Mouse (Mus musculus) layer of hippocampus, postnatal 36 days (tissue): ENCODE data around the gene Slc5a11. TPM values are rescaled to one million over a fixed set of nuclear protein-coding genes. Genes with fewer than 3 reads are reported as not detected.

Source experiments
- DNase-seq, 2 experiments: peaks; one replicate each; pipeline ENCODE4 v3.0.0; 2022
- total RNA-seq, 2 experiments: library from RNA; stranded (reverse); gene quantifications; 2 replicates each; pipeline ENCODE4 v1.2.3; 2021

Gene Slc5a11
- total RNA-seq, 2 experiments from 2014 or later, result 1.3 to 2.0 TPM

DNA sequence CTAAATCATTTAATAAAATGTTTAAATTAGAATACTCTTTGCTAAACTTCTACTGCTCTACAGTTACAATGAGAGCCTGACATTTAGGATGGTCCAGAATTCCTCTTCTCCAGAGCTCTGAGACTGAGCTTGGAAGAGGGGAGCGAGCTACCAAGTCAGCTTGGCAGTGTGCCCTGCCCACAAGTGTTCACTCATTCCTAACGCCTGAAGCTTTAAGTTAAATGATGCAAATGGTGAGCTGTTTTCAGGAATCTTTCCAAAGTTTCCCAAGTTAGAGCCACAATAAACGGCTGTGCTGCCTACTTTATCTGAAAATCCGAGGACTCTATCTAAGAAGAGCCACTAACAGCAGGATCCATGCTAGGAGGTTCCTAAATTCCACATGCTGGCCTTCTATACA, 69.2 kb downstream of the Slc5a11 start:
- no peak for DNase-seq

DNA sequence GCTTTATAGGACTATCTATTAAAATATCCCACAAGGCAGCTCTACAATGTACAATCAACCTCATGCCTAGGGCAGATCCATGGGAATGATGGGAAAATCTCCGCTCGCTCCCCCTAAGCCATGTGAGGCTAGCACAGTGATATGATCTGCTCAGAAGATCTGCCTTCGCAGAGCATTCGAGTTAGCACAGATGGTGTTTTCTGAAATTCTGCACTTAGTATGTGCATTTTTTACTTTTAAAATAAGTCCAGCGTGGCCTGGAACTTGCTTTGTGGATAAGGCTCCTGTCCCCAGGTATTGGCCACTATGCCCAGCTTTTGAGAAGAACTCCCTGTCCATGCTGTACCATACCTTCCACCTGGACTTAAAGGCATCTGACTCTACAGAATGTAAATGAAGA, 71.3 kb downstream of the Slc5a11 start:
- no peak for DNase-seq

DNA sequence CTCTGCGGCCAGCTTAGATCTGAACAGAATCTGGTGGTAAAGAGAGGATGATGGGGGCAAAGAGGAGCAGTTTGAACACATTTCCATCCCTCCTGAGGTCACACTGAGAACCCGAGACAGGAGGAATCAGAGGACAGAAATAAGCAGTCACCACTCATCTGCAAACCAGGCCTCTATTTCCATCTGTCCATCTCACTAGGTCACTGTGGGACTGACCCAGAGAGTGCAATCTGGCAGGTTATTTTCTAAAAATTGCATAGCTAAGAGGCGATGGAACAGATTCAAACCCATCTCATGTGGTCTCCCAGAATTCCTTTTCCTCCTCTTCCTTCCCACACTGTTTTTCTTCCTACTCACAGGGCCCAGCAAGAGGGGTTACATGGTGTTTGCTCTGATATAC, 73.3 kb downstream of the Slc5a11 start:
- no peak for DNase-seq

DNA sequence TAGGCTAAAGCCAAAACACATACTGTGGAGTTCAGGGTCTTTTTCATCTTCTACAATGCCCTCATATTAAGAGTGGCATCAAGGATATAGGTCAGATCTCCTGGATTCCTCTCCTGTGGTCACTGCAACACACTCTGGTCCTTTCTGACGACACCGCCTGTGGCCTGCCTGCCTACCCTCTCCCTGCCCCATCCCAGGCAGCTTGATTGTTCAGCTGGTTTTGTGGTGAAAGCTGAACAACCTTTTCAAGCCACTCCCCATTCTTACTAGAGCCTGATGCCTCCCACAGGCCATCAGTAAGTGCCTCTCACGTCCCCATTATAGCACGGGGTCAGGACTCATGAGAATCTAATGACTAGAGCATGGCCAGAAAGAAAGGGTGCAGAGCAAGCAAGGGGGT, 74.6 kb downstream of the Slc5a11 start:
- no peak for DNase-seq

DNA sequence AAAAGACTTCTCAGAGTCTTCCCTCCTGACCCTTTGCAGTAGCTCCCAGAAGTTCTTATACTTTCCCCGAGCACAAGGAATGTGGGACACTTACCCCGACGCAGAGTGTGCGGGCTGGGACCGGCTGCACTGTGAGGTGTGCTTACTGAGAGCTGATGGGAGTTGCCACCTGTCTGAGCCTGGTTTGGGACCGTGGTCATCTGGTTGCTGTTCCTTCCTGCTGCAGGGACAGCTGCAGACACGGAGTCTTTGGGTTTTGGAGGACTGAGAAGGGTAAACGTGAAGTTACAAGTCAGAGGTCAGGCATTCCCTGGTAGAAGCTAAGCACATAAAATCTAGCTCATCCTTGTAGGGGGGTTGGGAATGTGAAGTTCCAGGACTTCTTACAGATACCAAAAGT, 77.4 kb downstream of the Slc5a11 start:
- no peak for DNase-seq

DNA sequence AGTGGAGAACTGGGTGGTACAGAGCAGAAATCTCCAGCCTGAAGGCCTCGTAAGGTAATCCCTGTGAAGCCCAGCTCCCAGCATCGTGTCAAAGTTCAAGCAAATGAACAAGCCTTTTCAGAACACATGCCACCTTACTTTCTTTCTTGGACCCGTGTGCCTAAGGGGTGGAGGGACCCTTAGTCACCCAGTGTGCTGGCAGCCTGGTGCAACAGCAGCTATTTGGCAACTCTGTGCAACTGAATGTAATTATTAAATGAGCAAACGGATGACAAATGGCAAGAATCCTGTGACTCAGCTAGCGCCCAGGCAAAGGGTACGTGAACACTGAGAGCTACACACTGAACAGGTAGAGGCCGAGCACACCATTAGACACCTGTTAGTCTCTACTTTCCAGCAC, 79.3 kb downstream of the Slc5a11 start:
- DNase-seq, result no peak

DNA sequence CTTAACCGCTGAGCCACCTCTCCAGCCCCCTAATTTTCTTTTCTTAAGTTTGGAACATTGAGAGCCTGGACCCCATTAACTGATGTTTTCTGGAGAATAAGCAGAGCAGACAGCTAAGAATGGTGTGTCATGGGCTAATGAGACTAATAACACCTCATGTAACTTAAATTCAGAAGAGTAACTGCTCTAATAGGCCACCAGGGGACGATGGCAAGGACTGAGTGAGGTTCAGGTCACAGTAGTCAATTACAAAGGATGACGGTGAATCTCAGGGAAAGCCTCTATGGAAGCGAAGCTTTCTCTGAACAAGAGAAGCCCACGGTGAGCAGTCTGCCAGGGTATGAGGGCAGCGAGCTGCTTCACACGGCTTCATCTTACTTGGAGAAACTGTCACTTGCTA, 80.8 kb downstream of the Slc5a11 start:
- DNase-seq, result no peak

DNA sequence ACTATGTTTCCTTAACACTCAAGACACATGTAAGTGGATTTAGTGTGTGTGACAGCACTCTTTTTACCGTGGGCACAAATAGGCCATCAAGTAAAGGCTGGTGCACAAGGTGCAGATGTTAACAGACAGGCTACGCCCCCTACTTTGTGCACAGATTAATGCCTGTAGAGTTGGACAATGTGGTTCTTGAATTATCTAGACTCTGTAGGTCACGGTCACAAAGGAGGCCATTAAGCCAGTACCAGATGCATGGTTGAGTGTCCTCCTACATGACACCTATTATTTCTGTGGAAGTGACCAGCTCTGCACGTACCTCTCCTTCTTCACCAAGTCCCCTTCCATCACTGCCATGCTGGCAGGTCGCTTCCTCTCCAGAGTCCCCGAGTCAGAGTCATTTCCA, 81.5 kb downstream of the Slc5a11 start:
- DNase-seq, result no peak

DNA sequence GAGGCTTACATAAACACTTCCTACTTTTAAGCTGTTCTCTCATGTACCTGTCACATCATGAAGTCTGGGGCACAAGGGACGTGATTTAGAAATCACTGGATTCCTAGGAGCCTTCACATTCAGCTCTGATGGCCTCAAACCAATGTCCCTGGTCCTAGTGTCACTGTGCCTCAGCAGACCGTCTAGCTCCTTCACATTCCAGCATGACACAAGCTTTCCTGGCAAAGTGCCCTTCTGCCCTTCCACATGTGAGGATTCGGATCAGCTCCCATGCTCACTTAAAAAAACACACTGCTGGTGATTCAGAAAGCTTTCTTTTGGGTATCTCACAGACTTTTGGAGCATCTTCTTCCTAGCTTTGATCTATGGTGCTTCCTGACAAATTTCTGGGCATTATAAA, 83.6 kb downstream of the Slc5a11 start:
- DNase-seq, result no peak

DNA sequence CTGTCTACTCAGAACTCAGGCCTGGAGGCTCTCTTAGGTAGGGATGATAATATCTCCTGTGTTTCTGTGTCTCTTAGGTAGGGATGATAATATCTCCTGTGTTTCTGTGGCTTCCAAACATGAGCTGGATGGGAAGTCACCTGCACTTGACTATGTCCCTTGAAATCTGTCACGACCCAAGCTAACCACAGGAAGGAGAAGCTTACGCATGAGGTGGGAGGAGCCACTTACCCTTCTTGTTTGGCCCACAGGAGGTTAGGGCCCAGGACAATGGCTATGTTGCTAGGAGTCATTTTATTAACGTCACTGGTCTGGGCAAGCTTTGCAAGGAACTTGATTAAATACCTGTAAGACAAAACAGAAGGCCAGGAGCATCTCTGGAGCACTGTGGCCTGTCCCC, 85.7 kb downstream of the Slc5a11 start:
- no peak for DNase-seq

DNA sequence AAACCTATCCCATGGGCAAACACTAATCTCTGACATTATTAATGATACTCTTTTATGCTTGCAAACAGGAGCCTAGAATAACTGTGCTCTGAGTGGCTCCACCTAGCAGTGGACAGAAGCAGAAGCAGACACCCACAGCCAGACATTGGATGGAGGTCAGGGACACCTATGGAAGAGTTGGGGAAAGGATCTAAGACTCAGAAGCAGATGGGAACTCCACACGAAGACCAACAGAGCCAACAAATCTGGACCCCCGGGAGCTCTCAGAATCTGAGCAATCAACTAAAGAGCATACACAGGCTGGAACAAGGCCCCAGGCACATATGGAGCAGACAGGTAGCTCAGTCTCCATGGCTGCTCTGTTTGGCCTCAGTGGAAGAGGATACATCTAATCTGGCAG, 90.8 kb downstream of the Slc5a11 start:
- DNase-seq, result no peak

DNA sequence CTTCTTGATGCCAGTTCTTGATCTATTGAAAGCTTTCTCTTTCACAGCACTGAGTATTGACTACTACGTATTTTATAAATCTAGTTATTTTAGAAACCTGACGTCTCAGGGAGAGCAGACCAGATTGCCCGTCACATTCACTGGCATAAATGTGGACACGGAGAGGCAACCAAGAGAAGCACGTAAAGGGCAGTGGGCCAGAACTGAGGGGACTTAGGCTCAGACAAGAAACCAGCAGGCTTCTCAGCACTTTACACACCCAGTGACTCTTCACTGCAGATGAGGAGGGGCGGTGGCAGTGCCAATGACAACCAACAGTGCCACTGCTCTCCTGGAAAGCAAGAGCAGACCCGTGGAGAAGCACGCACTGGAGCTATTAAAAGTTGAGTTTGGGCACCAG, 92.7 kb downstream of the Slc5a11 start:
- DNase-seq, result no peak

DNA sequence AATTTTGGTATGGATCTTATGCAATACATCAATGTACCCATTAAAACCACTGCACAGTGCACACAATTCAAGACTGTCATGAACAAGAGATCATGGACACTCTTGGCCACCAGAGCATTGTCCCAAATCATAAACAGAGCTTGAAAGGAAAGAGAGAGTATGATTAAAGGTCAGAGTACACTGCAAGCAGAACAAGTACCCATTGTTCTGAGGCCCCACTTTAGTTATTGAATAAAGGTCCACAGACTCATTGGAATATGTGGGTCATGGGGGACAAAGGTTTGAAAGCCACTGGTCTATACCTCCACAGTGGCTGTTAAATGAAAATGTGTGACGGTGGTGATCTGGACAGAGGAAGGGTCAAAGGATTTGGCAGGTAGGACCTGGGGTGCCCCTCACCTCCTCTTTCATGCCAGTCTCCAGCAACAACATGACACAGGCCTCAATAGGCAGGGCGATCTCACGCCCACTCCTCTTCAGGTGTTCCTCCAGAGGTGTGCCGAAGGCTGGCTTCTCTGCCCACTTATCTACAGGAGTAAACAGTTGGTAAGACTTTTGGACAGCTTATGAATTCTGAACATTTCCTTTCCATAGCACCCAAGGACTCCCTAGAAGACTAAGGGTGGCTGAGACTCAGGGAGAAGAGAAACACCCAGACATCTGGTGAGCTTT, 93.4 kb downstream of the Slc5a11 start:
- no peak for DNase-seq

DNA sequence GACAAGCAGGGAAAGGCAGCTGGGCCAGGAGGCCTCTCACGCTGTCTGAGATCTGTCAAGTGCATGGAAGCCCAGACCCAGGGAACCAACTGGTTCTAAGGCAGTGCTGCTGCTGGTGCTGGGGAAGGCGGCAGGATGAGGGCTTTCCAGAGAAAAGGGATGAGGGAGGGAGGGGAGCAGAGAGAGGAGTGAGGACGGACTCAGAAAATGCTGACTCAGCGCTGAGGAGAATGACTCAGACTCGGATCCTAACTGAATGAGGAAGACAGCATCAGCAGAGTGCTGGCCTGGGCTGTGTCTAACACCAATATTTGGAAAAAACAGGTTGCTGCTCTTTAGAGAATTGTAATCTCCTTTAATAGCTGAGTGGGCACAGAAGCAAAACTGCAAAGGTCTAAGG, 97.3 kb downstream of the Slc5a11 start:
- DNase-seq, result no peak

DNA sequence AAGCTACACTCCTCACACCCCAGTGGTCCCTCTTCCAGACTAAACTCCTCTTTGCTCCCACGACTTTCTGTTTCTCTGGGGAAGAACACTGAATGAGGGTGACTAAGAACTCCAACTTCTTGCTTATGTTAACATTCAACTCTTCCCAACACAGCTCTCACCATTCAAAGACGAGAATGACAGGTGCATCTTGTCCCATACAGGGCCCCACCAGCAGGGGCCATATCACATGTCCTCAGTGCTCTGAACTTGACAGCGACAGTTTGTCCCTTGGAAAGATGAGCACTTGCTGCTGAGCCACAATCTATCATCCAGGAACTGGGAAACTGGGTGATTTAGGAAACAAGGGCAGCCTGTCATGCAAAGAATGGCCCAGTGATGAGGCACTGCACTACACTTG, 98.2 kb downstream of the Slc5a11 start:
- DNase-seq, result no peak

DNA sequence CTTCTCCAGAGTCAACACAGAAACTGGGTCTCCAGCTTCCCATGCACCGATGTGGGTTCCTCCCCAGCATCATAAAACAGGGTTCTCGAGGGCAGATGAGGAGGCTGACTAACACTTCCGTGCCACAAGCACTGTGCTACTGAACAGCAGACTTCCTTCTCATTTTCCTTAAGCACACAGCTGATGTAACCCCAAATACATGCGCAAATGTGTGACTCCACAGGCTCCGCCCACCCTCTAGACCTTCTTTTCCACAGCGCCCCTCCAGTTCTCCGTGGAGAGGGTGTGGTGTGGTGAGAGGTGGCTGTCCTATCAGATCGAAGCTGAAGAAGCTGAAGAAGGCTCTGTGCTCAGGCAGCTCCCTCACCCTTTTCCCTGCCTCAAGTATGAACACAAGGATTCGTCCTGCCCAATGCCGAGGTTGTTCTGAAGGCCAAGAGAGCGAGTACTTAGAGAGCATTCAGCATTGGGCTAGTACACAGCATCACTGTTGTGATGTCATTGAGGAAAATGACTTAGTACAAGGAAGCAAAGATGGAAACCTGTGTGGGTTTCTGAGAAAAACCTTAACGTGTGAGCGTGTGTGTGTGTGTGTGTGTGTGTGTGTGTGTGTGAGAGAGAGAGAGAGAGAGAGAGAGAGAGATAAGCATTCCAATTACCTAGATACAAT, 108.0 kb downstream of the Slc5a11 start:
- no peak for DNase-seq

Other genes with a start within 250 kb of the Slc5a11 start
- gene Rbbp6, start 249.1 kb upstream of the Slc5a11 start, total RNA-seq, result 10 to 100 TPM; 71.6 to 75.1 TPM
- gene Tnrc6a, start 90.9 kb upstream of the Slc5a11 start, total RNA-seq, result 10 to 100 TPM; 44.6 to 49.9 TPM
- gene Lcmt1, start 155.0 kb downstream of the Slc5a11 start, total RNA-seq, result 10 to 100 TPM; 86.7 to 91.0 TPM
- gene Arhgap17, start 155.1 kb downstream of the Slc5a11 start, total RNA-seq, result 10 to 100 TPM; 27.5 to 34.3 TPM
- not detected for gene Aqp8, start 247.5 kb downstream of the Slc5a11 start, total RNA-seq